Mouse (Mus musculus): ENCODE results near the gene Pigx. TPM values are rescaled to one million over a fixed set of nuclear protein-coding genes. Genes with fewer than 3 reads are reported as not detected.

The Pigx gene
- polyA plus RNA-seq, 1 experiment from 2014 or later: 105 TPM

- 51% methylated on average over 16 of the region's 16 CpGs for WGBS
- Histone ChIP-seq H3K4me2 (peak overlapping the region; percentile 51), H3K9me3 (ENCODE audit: low read depth, low read length) (no peaks in the 10 kb centered on the region), H3K4me1 (ENCODE audit: insufficient read depth) (no peaks in the 10 kb centered on the region), H3K9ac (no peak overlapping the region; the same call in 1 of the 2 replicates), H3K27me3 (ENCODE audit: insufficient read depth, low read length) (no peaks in the 10 kb centered on the region), H3K36me3 (ENCODE audit: insufficient read depth) (no peaks in the 10 kb centered on the region), H3K27ac (ENCODE audit: low read depth) (peak overlapping the region; percentile 76), H3K4me3 (ENCODE audit: low read depth, low read length) (peak overlapping the region; percentile 22)
- ATAC-seq (ENCODE audit: insufficient read depth): peak; percentile 56; the same call in 1 of the 2 replicates
- TF ChIP-seq CTCF (IDR thresholded peaks at IDR 0.05; ENCODE audit: low read depth): no peak
- peak; percentile 59 for DNase-seq
These were observed 30.8 kb upstream of the Pigx start for GRCm38 (mm10) chr16:32130190-32130826.

GRCm38 (mm10) chr16:32129449-32130189 lies 30.1 kb upstream of the Pigx start:
- no peaks in the 10 kb centered on the region for H3K36me3 ChIP-seq (ENCODE audit: insufficient read depth)
- WGBS: 54% methylated on average over 20 of the region's 20 CpGs
- peak overlapping the region; percentile 51 for H3K4me2 ChIP-seq
- no peak for TF ChIP-seq CTCF (IDR thresholded peaks at IDR 0.05; ENCODE audit: low read depth)
- no peaks in the 10 kb centered on the region for H3K9me3 ChIP-seq (ENCODE audit: low read depth, low read length)
- H3K27me3 ChIP-seq (ENCODE audit: insufficient read depth, low read length): no peaks in the 10 kb centered on the region
- H3K4me1 ChIP-seq (ENCODE audit: insufficient read depth): no peaks in the 10 kb centered on the region
- DNase-seq (peak; percentile 9), ATAC-seq (ENCODE audit: insufficient read depth) (no peak)
- peak overlapping the region; percentile 76 for H3K27ac ChIP-seq (ENCODE audit: low read depth)
- H3K9ac ChIP-seq: no peak overlapping the region; the same call in 1 of the 2 replicates
- peak overlapping the region; percentile 22 for H3K4me3 ChIP-seq (ENCODE audit: low read depth, low read length)

GRCm38 (mm10) chr16:32127046-32127445 lies 27.5 kb upstream of the Pigx start:
- no peak for TF ChIP-seq CTCF (IDR thresholded peaks at IDR 0.05; ENCODE audit: low read depth)
- Histone ChIP-seq H3K4me2 (no peak overlapping the region), H3K9me3 (ENCODE audit: low read depth, low read length) (no peaks in the 10 kb centered on the region), H3K9ac (no peak overlapping the region), H3K4me1 (ENCODE audit: insufficient read depth) (no peaks in the 10 kb centered on the region), H3K36me3 (ENCODE audit: insufficient read depth) (no peaks in the 10 kb centered on the region), H3K27me3 (ENCODE audit: insufficient read depth, low read length) (no peaks in the 10 kb centered on the region), H3K4me3 (ENCODE audit: low read depth, low read length) (no peak overlapping the region), H3K27ac (ENCODE audit: low read depth) (peak overlapping the region; percentile 59)
- DNase-seq: peak; percentile 54
- 62% methylated on average over 4 of the region's 4 CpGs for WGBS
- ATAC-seq (ENCODE audit: insufficient read depth): no peak

GRCm38 (mm10) chr16:32125364-32125763 lies 25.8 kb upstream of the Pigx start:
- Histone ChIP-seq H3K9me3 (ENCODE audit: low read depth, low read length) (no peaks in the 10 kb centered on the region), H3K36me3 (ENCODE audit: insufficient read depth) (no peaks in the 10 kb centered on the region), H3K4me1 (ENCODE audit: insufficient read depth) (no peaks in the 10 kb centered on the region), H3K4me3 (ENCODE audit: low read depth, low read length) (no peak overlapping the region), H3K27ac (ENCODE audit: low read depth) (0 out of 2 replicates have a peak overlapping the region, but pooled peaks have one; percentile 1), H3K9ac (no peak overlapping the region), H3K4me2 (no peak overlapping the region), H3K27me3 (ENCODE audit: insufficient read depth, low read length) (no peaks in the 10 kb centered on the region)
- ATAC-seq (ENCODE audit: insufficient read depth): no peak
- 85% methylated on average over 3 of the region's 3 CpGs for WGBS
- no peak for TF ChIP-seq CTCF (IDR thresholded peaks at IDR 0.05; ENCODE audit: low read depth)
- no peak for DNase-seq

GRCm38 (mm10) chr16:32124444-32125335 lies 25.1 kb upstream of the Pigx start:
- Histone ChIP-seq H3K27ac (ENCODE audit: low read depth) (peak overlapping the region; percentile 13; the same call in 1 of the 2 replicates), H3K4me3 (ENCODE audit: low read depth, low read length) (no peak overlapping the region), H3K4me1 (ENCODE audit: insufficient read depth) (no peaks in the 10 kb centered on the region), H3K9me3 (ENCODE audit: low read depth, low read length) (no peaks in the 10 kb centered on the region), H3K36me3 (ENCODE audit: insufficient read depth) (no peaks in the 10 kb centered on the region), H3K4me2 (no peak overlapping the region), H3K27me3 (ENCODE audit: insufficient read depth, low read length) (no peaks in the 10 kb centered on the region), H3K9ac (no peak overlapping the region)
- ATAC-seq (ENCODE audit: insufficient read depth): no peak
- TF ChIP-seq CTCF (IDR thresholded peaks at IDR 0.05; ENCODE audit: low read depth): no peak
- 57% methylated on average over 17 of the region's 17 CpGs for WGBS
- DNase-seq: peak; percentile 58

- Histone ChIP-seq H3K9ac (no peak overlapping the region), H3K4me2 (no peak overlapping the region), H3K9me3 (ENCODE audit: low read depth, low read length) (no peaks in the 10 kb centered on the region), H3K4me3 (ENCODE audit: low read depth, low read length) (no peak overlapping the region), H3K27me3 (ENCODE audit: insufficient read depth, low read length) (no peaks in the 10 kb centered on the region), H3K4me1 (ENCODE audit: insufficient read depth) (no peaks in the 10 kb centered on the region), H3K27ac (ENCODE audit: low read depth) (peak overlapping the region; percentile 13; the same call in 1 of the 2 replicates), H3K36me3 (ENCODE audit: insufficient read depth) (no peaks in the 10 kb centered on the region)
- TF ChIP-seq CTCF (IDR thresholded peaks at IDR 0.05; ENCODE audit: low read depth): no peak
- no peak for DNase-seq
- ATAC-seq (ENCODE audit: insufficient read depth): no peak
- WGBS: 85% methylated on average over 7 of the region's 7 CpGs
These were observed 24.5 kb upstream of the Pigx start for GRCm38 (mm10) chr16:32124020-32124419.

Measured in lung, embryonic 14.5 days (tissue).